Mouse (Mus musculus): Measurements from ENCODE around the gene Usp2. TPM values are rescaled to one million over a fixed set of nuclear protein-coding genes. Genes with fewer than 3 reads are reported as not detected.

Usp2 gene
- 10 to 100 TPM; 17.1 to 18.9 TPM for total RNA-seq (2023)

DNA sequence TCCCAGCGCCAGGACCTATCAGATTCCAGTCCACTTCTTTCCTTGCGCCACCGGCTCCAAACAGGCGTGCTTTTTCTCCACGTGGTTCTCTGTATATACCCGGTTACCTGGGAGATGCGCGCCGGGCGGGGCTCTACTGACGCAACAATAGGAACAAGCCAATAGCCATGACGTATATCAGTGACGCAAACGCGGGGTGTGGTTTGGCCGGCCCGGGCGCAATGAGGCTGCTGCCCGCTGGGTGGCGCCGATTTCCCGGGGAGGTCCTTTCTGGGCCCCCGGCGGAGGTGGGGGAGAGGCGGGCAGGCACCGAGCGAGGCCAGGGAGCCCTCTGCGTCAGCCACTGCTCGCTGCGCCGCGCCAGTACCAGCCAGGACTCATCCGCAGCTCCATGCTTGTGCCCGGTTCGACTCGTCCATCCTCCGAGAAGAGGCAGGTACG, at the start of gene Usp2:
TSS of gene Usp2 (plus strand) at position 237 of the 441 bp plus-strand sequence.

GRCm38 (mm10) chr9:44042836-44043707, 23.7 kb upstream of the Usp2 start, which contains the start of gene Thy1:
Gene Thy1 (plus strand): TSS chr9:44043384.

GRCm38 (mm10) chr9:44101490-44101889, 34.7 kb downstream of the Usp2 start, which contains the start of gene Mfrp:
Gene Mfrp (plus strand): TSS chr9:44101729.

DNA sequence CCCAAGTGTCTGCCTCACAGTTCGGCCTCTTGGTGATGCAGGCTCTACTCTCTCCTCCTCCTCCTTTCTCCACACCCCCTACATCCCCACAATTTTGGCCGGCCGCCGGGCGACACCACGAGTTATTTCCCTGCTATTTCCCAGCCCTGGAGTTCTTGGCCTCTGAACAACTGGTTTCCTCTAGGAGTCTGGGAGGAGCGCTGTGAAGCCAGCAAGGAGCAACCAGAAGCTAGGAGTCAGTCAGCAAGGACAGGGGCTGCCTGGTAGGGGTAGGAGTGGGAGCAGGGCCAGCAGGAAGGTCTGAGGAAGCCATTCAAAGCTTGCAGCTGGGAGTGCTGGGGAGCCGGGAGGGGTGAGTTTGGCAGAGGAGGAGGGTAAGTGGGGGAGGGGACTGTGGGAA, 40.3 kb downstream of the Usp2 start, which contains the start of gene C1qtnf5:
TSS of gene C1qtnf5 (plus strand) at position 136 of the 400 bp plus-strand sequence.

GRCm38 (mm10) chr9:44113105-44113789, 46.4 kb downstream of the Usp2 start, which contains the start of the genes Gm49380 and Rnf26:
Gene Gm49380 (minus strand): TSS chr9:44113500.
Gene Rnf26 (minus strand): TSS chr9:44113517.

DNA sequence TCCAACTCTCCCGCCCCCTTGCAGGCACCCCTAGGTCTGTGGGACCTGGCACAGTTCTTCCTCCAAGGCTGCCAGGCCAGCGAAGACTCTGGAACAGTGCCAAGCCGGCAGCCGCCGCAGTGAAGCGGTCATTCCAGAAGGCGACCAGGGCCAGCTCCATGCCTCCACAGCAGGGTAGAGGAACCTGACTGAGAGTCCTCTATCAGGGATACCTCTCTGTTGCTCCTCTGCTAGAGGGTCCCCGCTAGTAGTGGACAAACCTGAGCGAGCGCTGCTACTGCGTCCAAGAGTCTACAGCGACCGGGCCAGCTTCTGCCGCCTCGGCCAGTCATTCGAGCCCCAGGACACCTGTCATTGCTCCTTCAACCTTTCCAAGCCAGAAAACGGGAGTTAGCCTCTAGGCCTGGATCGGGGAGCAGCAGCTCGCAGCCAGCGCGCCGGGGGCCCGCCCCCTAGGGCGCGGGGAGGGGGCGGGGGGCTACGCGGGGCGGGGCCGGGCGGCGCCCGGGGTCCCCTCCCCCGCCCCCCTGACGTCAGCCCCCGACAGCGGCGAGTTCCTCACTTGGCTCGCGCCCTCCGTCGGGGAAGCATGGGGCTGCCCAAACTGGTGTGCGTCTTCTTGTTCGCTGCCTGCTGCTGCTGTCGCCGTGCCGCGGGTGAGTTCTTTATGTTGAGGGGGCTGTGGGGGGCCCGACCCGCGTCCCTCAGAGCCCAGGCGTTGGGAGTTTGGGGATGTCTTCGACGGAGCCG, 67.5 kb downstream of the Usp2 start, which contains the start of gene Mcam:
TSS of gene Mcam (plus strand) at position 369 of the 750 bp plus-strand sequence.

Other genes starting within 250 kb of the Usp2 start
- gene Thy1, start 23.6 kb upstream of the Usp2 start, total RNA-seq (2023): 100 to 1,000 TPM; 830 to 871 TPM
- gene Mfrp, start 34.7 kb downstream of the Usp2 start, total RNA-seq (2023): under 1 TPM; 0.29 to 0.30 TPM
- gene C1qtnf5, start 40.2 kb downstream of the Usp2 start, total RNA-seq (2023): under 1 TPM in 1 of 2 experiments, not detected in 1; 0.83 TPM
- gene Gm49380, start 46.5 kb downstream of the Usp2 start, total RNA-seq (2023): under 1 TPM in 1 of 2 experiments, not detected in 1; 0.17 TPM
- gene Rnf26, start 46.5 kb downstream of the Usp2 start, total RNA-seq (2023): 10 to 100 TPM; 21.5 to 25.5 TPM
- under 1 TPM; 0.33 to 0.79 TPM for gene Mcam, start 67.4 kb downstream of the Usp2 start, total RNA-seq (2023)
- 100 to 1,000 TPM; 169 to 185 TPM for gene Cbl, start 167.0 kb downstream of the Usp2 start, total RNA-seq (2023)
- gene Ccdc153, start 173.7 kb downstream of the Usp2 start, total RNA-seq (2023): not detected
- under 1 TPM in 1 of 2 experiments, not detected in 1; 0.50 TPM for gene Pdzd3, start 184.4 kb downstream of the Usp2 start, total RNA-seq (2023)
- gene Nlrx1, start 201.6 kb downstream of the Usp2 start, total RNA-seq (2023): 1 to 10 TPM; 3.6 to 5.0 TPM
- gene Abcg4, start 221.6 kb downstream of the Usp2 start, total RNA-seq (2023): under 1 TPM in 1 of 2 experiments, not detected in 1; 0.47 TPM
- gene Hinfp, start 238.7 kb downstream of the Usp2 start, total RNA-seq (2023): 10 to 100 TPM; 55.1 to 69.3 TPM

Measured in T-cell, adult 66 days (primary cell).